Mouse (Mus musculus) E14TG2a.4 (cell line): ENCODE data around the gene Klrb1f.

ENCODE experiments used
- H3K27me3 ChIP-seq: 2 replicates; pipeline ENCODE4 v1.6.1; 2014; ENCODE audit warnings: low read length, control low read depth; ENCODE audit not compliant: insufficient read depth
- H3K36me3 ChIP-seq: 2 replicates; pipeline ENCODE4 v1.6.1; 2014; ENCODE audit warnings: low read length, control low read depth; ENCODE audit not compliant: insufficient read depth
- H3K4me1 ChIP-seq: replicated peaks from 2 replicates; pipeline ENCODE4 v1.6.1; 2014; ENCODE audit warnings: low read depth, low read length, control low read depth
- H3K4me3 ChIP-seq: replicated peaks from 2 replicates; pipeline ENCODE4 v1.5.1; 2014; ENCODE audit warnings: mild to moderate bottlenecking, low read length
- H3K9me3 ChIP-seq: 2 replicates; pipeline ENCODE4 v1.6.1; 2014; ENCODE audit warnings: low read length, control low read depth
- CTCF ChIP-seq: conservative IDR thresholded peaks from 2 replicates; pipeline ENCODE4 v1.5.1; 2014; ENCODE audit warnings: low read length
- NANOG ChIP-seq: IDR thresholded peaks from 2 replicates; pipeline ENCODE4 v1.6.1; 2014; ENCODE audit warnings: borderline replicate concordance, low read length, mixed read lengths
- POU5F1 ChIP-seq: IDR thresholded peaks from 2 replicates; pipeline ENCODE4 v1.6.1; 2014; ENCODE audit warnings: low read length, borderline replicate concordance

The Klrb1f gene

DNA sequence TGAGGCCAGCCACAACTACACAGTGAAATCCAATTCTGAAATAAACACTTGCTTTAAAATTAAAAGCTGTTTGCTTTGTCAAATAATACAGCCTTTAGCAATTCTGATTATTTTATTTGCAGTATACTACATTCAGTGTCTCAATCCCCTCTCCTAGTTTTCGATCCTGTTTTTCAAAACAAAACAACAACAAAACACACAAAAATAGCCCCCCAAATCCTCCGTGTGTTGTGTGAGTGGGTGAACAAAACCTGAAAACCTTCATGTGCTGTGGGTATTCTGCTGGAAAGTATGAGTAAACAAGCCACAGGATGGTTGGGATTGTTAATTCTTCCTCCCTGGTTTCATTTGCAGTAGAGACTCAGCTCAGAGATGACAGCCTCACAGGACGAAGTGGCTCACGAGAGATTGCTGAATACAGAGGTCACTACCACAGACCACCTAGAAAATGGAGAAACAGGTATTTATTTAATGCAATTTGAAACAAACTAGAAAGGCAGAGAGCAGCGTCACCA, 31.9 kb upstream of the Klrb1f start:
- no peaks in the 10 kb centered on the region for H3K4me1 ChIP-seq
- no peaks in the 10 kb centered on the region for H3K36me3 ChIP-seq
- peaks cover 25% of the 10 kb centered on the region for H3K9me3 ChIP-seq
- H3K27me3 ChIP-seq: no peaks in the 10 kb centered on the region
- H3K4me3 ChIP-seq: no peak overlapping the region
- TF ChIP-seq CTCF (no peak), POU5F1 (no peak), NANOG (no peak)

DNA sequence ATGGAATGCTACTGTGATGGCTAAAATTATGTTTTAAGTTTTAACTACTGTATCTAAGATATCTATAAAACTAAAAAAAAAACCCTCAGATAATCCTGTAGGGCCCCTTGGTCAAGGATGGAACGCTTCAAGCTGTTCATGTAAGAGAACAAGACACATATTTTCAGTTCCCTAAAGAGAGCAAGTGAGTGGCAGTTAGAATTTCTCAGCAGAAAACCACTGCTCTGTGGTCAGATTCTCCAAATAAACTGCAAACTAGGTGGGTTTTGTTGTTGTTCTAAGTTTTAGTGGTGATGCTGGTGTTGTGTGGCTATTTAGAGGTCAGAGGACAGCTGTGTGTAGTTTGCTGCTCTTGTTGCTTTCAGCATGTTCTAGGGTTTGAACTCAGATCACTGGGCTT, 31.3 kb upstream of the Klrb1f start:
- Histone ChIP-seq H3K4me3 (no peak overlapping the region), H3K36me3 (no peaks in the 10 kb centered on the region), H3K9me3 (peaks cover 19% of the 10 kb centered on the region), H3K27me3 (no peaks in the 10 kb centered on the region), H3K4me1 (no peaks in the 10 kb centered on the region)
- TF ChIP-seq CTCF (no peak), NANOG (no peak), POU5F1 (no peak)

DNA sequence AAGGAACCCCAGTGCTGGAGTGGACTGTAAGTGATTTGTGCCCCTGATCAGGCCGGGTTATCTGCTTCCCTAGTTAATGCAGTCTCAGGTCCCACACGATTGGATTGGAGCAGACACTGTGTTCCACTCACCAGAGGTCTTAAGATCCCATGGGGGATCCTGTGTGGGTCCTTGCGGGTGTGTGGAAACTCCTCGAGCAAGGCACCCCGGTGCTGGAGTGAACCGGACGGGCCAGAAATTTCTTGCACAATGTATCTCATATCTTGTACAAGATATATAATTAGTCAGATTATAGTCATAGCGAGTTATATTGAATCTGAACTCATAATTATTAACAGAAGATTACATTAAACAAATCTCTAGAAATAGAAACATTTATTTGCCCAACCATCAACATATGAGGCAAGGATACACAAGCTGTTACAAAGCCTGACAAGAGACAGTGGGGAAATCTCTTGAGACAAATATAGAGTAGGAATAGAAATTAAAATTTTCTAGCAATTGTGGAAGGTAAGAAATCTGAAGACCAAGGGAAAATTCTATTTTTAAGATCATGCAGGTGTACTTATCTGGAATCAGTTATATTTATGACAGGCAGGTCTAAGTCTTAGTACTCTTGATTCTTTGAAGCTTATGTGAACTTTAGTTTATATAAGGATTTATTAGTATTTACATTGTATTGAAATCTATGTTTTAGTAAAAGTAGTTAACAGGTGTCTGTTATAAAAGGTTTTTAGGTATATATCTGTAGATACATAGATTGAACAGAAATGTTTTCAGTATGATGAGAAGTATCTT, 18.1 kb upstream of the Klrb1f start:
- TF ChIP-seq CTCF (no peak), POU5F1 (no peak), NANOG (no peak)
- H3K4me3 ChIP-seq: no peak overlapping the region
- no peaks in the 10 kb centered on the region for H3K36me3 ChIP-seq
- H3K4me1 ChIP-seq: no peaks in the 10 kb centered on the region
- H3K9me3 ChIP-seq: 0 out of 2 replicates have a peak, but pooled peaks cover 3% of the 10 kb centered on the region
- H3K27me3 ChIP-seq: no peaks in the 10 kb centered on the region

DNA sequence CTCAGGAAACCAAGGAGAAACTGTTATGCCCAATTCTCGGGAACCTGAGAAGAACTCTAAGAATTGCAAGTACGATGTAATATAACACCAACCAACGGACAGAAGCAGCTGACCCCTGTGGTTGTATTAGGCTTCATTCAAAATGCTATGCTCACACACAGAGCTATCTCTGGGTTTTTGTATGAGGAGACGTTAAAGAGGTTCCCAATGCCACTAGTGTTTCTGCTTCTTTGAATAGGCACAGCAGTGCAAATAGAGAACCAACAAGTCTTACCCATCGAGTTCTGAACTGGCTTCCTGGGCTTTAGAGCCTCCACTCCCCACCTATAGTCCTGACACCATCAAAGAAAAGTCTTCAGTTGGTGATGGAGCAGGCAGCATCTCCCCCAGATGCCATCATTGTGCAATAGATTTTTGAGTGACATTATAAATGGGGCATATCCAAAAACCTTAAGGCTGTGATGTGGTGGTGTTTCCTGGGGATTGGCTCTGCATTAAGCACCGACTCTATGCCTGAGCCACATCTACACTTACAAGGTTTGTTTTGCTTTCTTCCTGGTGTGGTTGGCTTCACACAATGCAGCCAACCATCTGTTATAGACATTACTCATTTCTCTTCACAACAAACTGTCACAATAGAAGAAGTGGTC, 15.4 kb upstream of the Klrb1f start:
- no peaks in the 10 kb centered on the region for H3K36me3 ChIP-seq
- no peaks in the 10 kb centered on the region for H3K4me1 ChIP-seq
- TF ChIP-seq NANOG (no peak), CTCF (no peak), POU5F1 (no peak)
- H3K9me3 ChIP-seq: 0 out of 2 replicates have a peak, but pooled peaks cover 3% of the 10 kb centered on the region
- no peak overlapping the region for H3K4me3 ChIP-seq
- H3K27me3 ChIP-seq: no peaks in the 10 kb centered on the region

DNA sequence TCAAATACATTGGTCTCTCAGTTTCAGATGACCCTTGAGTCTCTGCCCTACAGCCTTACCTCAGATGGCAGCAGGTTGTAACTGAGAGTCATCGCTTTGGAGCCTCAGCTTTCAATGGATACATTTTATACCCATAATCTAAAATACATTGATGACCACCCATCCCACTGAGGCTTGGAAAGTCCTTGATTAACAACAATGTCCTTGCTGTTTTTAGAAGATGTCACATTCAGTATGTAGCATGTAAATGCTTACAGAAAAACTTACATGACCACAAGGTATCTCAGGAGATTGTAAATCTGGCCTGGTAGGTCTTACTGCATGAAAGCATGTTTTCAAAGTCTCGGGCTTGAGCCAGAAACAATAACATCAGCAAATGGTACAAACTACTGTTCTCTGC, 14.7 kb upstream of the Klrb1f start:
- Histone ChIP-seq H3K27me3 (no peaks in the 10 kb centered on the region), H3K4me3 (no peak overlapping the region), H3K36me3 (no peaks in the 10 kb centered on the region), H3K9me3 (0 out of 2 replicates have a peak, but pooled peaks cover 3% of the 10 kb centered on the region), H3K4me1 (no peaks in the 10 kb centered on the region)
- no peak for TF ChIP-seq CTCF
- TF ChIP-seq POU5F1: no peak
- no peak for TF ChIP-seq NANOG

DNA sequence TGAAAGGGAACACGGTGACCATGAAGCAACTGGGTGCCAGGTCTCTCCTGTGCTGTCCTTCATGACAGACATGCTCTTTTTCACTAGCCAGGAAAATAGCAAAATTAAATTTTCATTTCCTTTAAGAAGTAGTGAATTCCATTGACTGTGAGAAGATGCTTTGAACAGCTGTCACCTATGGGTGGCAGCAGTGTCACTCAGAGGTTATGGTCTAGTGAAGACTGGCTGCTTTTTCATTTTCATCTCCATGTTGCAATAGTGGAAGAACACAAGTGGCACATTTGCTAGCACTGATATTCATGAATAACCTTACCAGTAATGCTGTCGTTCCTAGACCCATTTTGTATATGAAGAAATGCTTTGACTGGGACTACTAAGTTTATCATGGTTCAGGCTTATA, 12.3 kb upstream of the Klrb1f start:
- no peaks in the 10 kb centered on the region for H3K27me3 ChIP-seq
- H3K36me3 ChIP-seq: no peaks in the 10 kb centered on the region
- no peak overlapping the region for H3K4me3 ChIP-seq
- TF ChIP-seq CTCF: no peak
- no peak for TF ChIP-seq POU5F1
- no peak for TF ChIP-seq NANOG
- no peaks in the 10 kb centered on the region for H3K4me1 ChIP-seq
- H3K9me3 ChIP-seq: no peaks in the 10 kb centered on the region

DNA sequence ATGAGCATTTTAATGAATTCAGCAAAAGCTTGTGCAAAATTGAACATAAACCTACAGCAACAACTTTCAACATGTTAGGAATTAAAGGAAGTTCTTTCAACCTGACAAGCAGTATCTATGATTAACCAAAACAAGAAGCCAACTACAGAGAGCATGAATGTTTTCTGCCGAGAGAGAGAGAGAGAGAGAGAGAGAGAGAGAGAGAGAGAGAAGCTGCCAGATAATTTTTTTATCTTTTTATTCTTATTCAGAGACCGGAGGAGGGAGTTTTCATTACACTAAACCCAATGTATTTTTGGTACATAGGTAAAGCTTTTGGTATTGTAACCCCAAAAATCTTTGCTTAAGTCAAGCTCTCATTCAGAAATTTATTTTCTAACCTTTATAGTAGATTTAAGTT, 10.7 kb upstream of the Klrb1f start:
- no peaks in the 10 kb centered on the region for H3K36me3 ChIP-seq
- no peaks in the 10 kb centered on the region for H3K27me3 ChIP-seq
- no peak for TF ChIP-seq CTCF
- TF ChIP-seq POU5F1: no peak
- no peak for TF ChIP-seq NANOG
- no peaks in the 10 kb centered on the region for H3K9me3 ChIP-seq
- H3K4me3 ChIP-seq: no peak overlapping the region
- no peaks in the 10 kb centered on the region for H3K4me1 ChIP-seq

DNA sequence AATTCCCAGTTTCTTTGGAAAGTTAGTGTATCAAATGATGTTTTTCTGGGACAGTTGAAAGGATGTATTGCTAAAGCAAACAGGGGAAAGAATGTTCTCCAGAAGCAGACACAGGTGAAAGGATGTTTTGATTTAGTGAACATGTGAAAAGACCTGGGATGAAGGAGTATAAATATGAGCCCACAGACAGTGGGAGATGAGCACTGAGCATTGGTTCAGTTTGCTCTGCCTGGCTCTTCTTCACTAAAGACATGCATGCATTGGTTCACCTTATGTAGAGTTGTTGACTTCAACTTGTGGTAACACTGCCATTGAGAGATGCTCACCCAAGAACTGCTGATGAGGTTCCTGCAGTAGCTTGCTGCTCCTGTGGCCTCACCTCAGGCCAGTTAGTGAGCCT, 9.4 kb upstream of the Klrb1f start:
- Histone ChIP-seq H3K36me3 (no peaks in the 10 kb centered on the region), H3K27me3 (no peaks in the 10 kb centered on the region), H3K4me3 (no peak overlapping the region), H3K4me1 (no peaks in the 10 kb centered on the region), H3K9me3 (peaks cover 6% of the 10 kb centered on the region; the same call in 1 of the 2 replicates)
- TF ChIP-seq NANOG (no peak), CTCF (no peak), POU5F1 (no peak)
